Mouse (Mus musculus): Measurements from ENCODE around the gene Fgf18. TPM values are rescaled to one million over a fixed set of nuclear protein-coding genes. Genes with fewer than 3 reads are reported as not detected.
A peak's percentile ranks its signal among the peaks of the same experiment; 100 is the strongest.

Fgf18 gene
- polyA plus RNA-seq, 2 experiments: 18.5 to 24.0 TPM

- 82% methylated on average over 13 of the region's 13 CpGs for WGBS
Observed at GRCm38 (mm10) chr11:33103291-33103943, 43.8 kb downstream of the Fgf18 start.

GRCm38 (mm10) chr11:33100027-33100507 is 47.1 kb downstream of the Fgf18 start:
- Histone ChIP-seq H3K4me3 (replicated peaks; ENCODE audit: low read length) (peak overlapping the region; percentile 16; the same call in 1 of the 2 replicates), H3K27ac (replicated peaks; ENCODE audit: low read depth, low read length) (no peak overlapping the region), H3K27me3 (ENCODE audit: control insufficient read depth, insufficient read depth, low read length) (no peaks in the 10 kb centered on the region), H3K36me3 (ENCODE audit: control insufficient read depth, insufficient read depth, low read length) (no peaks in the 10 kb centered on the region), H3K9ac (ENCODE audit: low read depth, low read length, severe bottlenecking) (no peak overlapping the region), H3K4me1 (ENCODE audit: control insufficient read depth, insufficient read depth, low read length) (peaks cover 22% of the 10 kb centered on the region), H3K9me3 (ENCODE audit: control insufficient read depth, low read length) (no peaks in the 10 kb centered on the region), H3K4me2 (replicated peaks; ENCODE audit: low read depth, low read length, severe bottlenecking) (peak overlapping the region; percentile 40; the same call in 1 of the 2 replicates)
- DNase-seq (ENCODE audit: low spot score) (no peak), ATAC-seq (ENCODE audit: low FRiP score, low read depth) (no peak)
- no peak for TF ChIP-seq POLR2A (IDR thresholded peaks at IDR 0.05; ENCODE audit: borderline replicate concordance, extremely low read depth, insufficient read depth, insufficient read length)
- 32% methylated on average over 10 of the region's 10 CpGs for WGBS

More at GRCm38 (mm10) chr11:33103291-33103943, 43.8 kb downstream of the Fgf18 start:
- TF ChIP-seq POLR2A (IDR thresholded peaks at IDR 0.05; ENCODE audit: borderline replicate concordance, extremely low read depth, insufficient read depth, insufficient read length): no peak
- Histone ChIP-seq H3K4me3 (replicated peaks; ENCODE audit: low read length) (no peak overlapping the region), H3K27me3 (ENCODE audit: control insufficient read depth, insufficient read depth, low read length) (no peaks in the 10 kb centered on the region), H3K9me3 (ENCODE audit: control insufficient read depth, low read length) (no peaks in the 10 kb centered on the region), H3K9ac (ENCODE audit: low read depth, low read length, severe bottlenecking) (no peak overlapping the region), H3K36me3 (ENCODE audit: control insufficient read depth, insufficient read depth, low read length) (no peaks in the 10 kb centered on the region), H3K4me2 (replicated peaks; ENCODE audit: low read depth, low read length, severe bottlenecking) (no peak overlapping the region), H3K4me1 (ENCODE audit: control insufficient read depth, insufficient read depth, low read length) (peaks cover 19% of the 10 kb centered on the region), H3K27ac (replicated peaks; ENCODE audit: low read depth, low read length) (no peak overlapping the region)
- ATAC-seq (ENCODE audit: low FRiP score, low read depth) (no peak), DNase-seq (ENCODE audit: low spot score) (no peak)

GRCm38 (mm10) chr11:33099425-33099824 is 47.8 kb downstream of the Fgf18 start:
- peaks cover 22% of the 10 kb centered on the region for H3K4me1 ChIP-seq (ENCODE audit: control insufficient read depth, insufficient read depth, low read length)
- TF ChIP-seq POLR2A (IDR thresholded peaks at IDR 0.05; ENCODE audit: borderline replicate concordance, extremely low read depth, insufficient read depth, insufficient read length): no peak
- H3K4me3 ChIP-seq (replicated peaks; ENCODE audit: low read length): no peak overlapping the region
- DNase-seq (ENCODE audit: low spot score): no peak
- H3K27me3 ChIP-seq (ENCODE audit: control insufficient read depth, insufficient read depth, low read length): no peaks in the 10 kb centered on the region
- H3K36me3 ChIP-seq (ENCODE audit: control insufficient read depth, insufficient read depth, low read length): no peaks in the 10 kb centered on the region
- no peak overlapping the region for H3K27ac ChIP-seq (replicated peaks; ENCODE audit: low read depth, low read length)
- 71% methylated on average over 4 of the region's 4 CpGs for WGBS
- H3K4me2 ChIP-seq (replicated peaks; ENCODE audit: low read depth, low read length, severe bottlenecking): no peak overlapping the region
- no peak overlapping the region for H3K9ac ChIP-seq (ENCODE audit: low read depth, low read length, severe bottlenecking)
- ATAC-seq (ENCODE audit: low FRiP score, low read depth): no peak
- H3K9me3 ChIP-seq (ENCODE audit: control insufficient read depth, low read length): no peaks in the 10 kb centered on the region

- WGBS: 66% methylated on average over 12 of the region's 12 CpGs
- no peaks in the 10 kb centered on the region for H3K36me3 ChIP-seq (ENCODE audit: control insufficient read depth, insufficient read depth, low read length)
- H3K4me3 ChIP-seq (replicated peaks; ENCODE audit: low read length): no peak overlapping the region
- ATAC-seq (ENCODE audit: low FRiP score, low read depth): no peak
- no peak overlapping the region for H3K9ac ChIP-seq (ENCODE audit: low read depth, low read length, severe bottlenecking)
- H3K4me2 ChIP-seq (replicated peaks; ENCODE audit: low read depth, low read length, severe bottlenecking): no peak overlapping the region
- no peaks in the 10 kb centered on the region for H3K9me3 ChIP-seq (ENCODE audit: control insufficient read depth, low read length)
- no peak overlapping the region for H3K27ac ChIP-seq (replicated peaks; ENCODE audit: low read depth, low read length)
- H3K4me1 ChIP-seq (ENCODE audit: control insufficient read depth, insufficient read depth, low read length): peaks cover 22% of the 10 kb centered on the region
- TF ChIP-seq POLR2A (IDR thresholded peaks at IDR 0.05; ENCODE audit: borderline replicate concordance, extremely low read depth, insufficient read depth, insufficient read length): no peak
- H3K27me3 ChIP-seq (ENCODE audit: control insufficient read depth, insufficient read depth, low read length): no peaks in the 10 kb centered on the region
- no peak for DNase-seq (ENCODE audit: low spot score)
Observed at GRCm38 (mm10) chr11:33098446-33098845, 48.8 kb downstream of the Fgf18 start.

GRCm38 (mm10) chr11:33097855-33098254 is 49.3 kb downstream of the Fgf18 start:
- Histone ChIP-seq H3K9me3 (ENCODE audit: control insufficient read depth, low read length) (no peaks in the 10 kb centered on the region), H3K27ac (replicated peaks; ENCODE audit: low read depth, low read length) (no peak overlapping the region), H3K4me2 (replicated peaks; ENCODE audit: low read depth, low read length, severe bottlenecking) (no peak overlapping the region), H3K4me3 (replicated peaks; ENCODE audit: low read length) (no peak overlapping the region), H3K27me3 (ENCODE audit: control insufficient read depth, insufficient read depth, low read length) (no peaks in the 10 kb centered on the region), H3K9ac (ENCODE audit: low read depth, low read length, severe bottlenecking) (no peak overlapping the region), H3K36me3 (ENCODE audit: control insufficient read depth, insufficient read depth, low read length) (no peaks in the 10 kb centered on the region), H3K4me1 (ENCODE audit: control insufficient read depth, insufficient read depth, low read length) (peaks cover 22% of the 10 kb centered on the region)
- WGBS: 35% methylated on average over 8 of the region's 8 CpGs
- no peak for TF ChIP-seq POLR2A (IDR thresholded peaks at IDR 0.05; ENCODE audit: borderline replicate concordance, extremely low read depth, insufficient read depth, insufficient read length)
- ATAC-seq (ENCODE audit: low FRiP score, low read depth) (no peak), DNase-seq (ENCODE audit: low spot score) (no peak)
